Mouse (Mus musculus): ENCODE results near the gene Kalrn. TPM values are rescaled to one million over a fixed set of nuclear protein-coding genes. Genes with fewer than 3 reads are reported as not detected.

Kalrn gene
- polyA plus RNA-seq, 1 experiment from 2014 or later = 16.8 TPM

DNA sequence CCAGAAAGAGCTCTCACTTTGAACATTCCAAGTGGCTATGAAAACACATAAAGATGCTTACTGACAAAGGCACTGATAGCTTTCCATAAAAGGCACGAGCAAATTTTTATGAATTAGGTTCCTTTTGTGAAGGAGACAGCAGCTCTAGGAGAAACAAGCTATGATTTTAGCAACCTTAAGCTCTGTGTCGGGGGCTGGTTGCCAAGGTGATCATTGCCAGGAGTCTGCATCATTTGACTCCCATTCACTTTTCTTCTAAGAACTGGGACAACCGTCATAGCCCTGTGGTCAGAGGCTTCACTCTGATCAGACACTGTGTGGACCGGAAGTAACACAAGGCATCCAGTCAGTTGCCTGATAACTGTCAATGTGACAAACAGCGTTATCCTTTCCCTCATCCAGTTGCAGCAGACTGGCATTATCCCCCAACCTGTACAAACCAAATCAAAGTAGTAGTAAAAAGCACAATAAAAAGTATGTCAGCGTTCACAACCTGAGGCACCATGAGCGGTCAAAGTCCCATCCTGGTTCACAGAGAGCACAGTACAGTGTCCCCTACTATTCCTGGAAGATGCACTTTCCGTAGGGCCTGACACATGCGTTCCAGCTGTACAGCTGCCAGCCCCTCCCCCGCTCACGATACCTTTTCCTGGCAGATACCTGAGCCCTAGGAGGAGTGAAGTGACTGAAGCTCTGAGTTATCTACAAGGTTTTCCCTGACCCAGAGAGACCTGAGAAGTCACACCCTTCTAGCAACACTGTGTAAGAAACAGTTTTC is 253.1 kb downstream of the Kalrn start:
- no peak overlapping the region for H3K9ac ChIP-seq (ENCODE audit: low read length)
- no peaks in the 10 kb centered on the region for H3K36me3 ChIP-seq (ENCODE audit: control insufficient read depth, insufficient read depth, low read length)
- H3K4me1 ChIP-seq (ENCODE audit: control insufficient read depth, insufficient read depth, low read length) = peaks cover 3% of the 10 kb centered on the region; the same call in 1 of the 2 replicates
- WGBS = 87% methylated on average over 11 of the region's 11 CpGs
- DNase-seq (ENCODE audit: low spot score, missing footprints) (peak; percentile 68), ATAC-seq (ENCODE audit: low FRiP score) (no peak)
- H3K9me3 ChIP-seq (ENCODE audit: control insufficient read depth, low read length) = no peaks in the 10 kb centered on the region
- no peak overlapping the region for H3K27ac ChIP-seq (ENCODE audit: low read depth, low read length)
- no peak overlapping the region for H3K4me3 ChIP-seq (ENCODE audit: low read depth, low read length)
- no peaks in the 10 kb centered on the region for H3K27me3 ChIP-seq (ENCODE audit: control insufficient read depth, insufficient read depth, low read length)
- no peak overlapping the region for H3K4me2 ChIP-seq

DNA sequence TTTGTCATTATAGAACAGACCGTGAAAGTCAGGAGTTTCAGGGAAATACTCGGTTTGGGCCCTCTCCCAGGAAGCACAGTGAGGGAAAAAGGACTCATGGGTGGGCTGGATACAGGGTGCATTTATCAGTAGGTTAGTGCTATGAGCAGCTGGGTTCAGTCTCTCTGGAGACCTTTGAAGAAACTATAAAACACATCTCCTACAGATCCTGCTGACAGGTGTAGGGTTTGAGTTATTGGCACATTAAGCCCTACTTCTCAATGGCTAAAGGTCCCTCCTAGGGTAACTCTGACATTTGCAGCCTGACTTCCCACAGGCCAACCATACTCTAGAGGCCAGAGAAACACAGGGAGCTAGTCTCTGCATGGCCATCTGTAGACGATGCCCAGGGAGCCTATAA is 256.2 kb downstream of the Kalrn start:
- ATAC-seq (ENCODE audit: low FRiP score) (no peak), DNase-seq (ENCODE audit: low spot score, missing footprints) (peak; percentile 72)
- H3K4me3 ChIP-seq (ENCODE audit: low read depth, low read length) = no peak overlapping the region
- no peaks in the 10 kb centered on the region for H3K27me3 ChIP-seq (ENCODE audit: control insufficient read depth, insufficient read depth, low read length)
- H3K36me3 ChIP-seq (ENCODE audit: control insufficient read depth, insufficient read depth, low read length) = no peaks in the 10 kb centered on the region; the same call in 1 of the 2 replicates
- no peak overlapping the region for H3K27ac ChIP-seq (ENCODE audit: low read depth, low read length)
- 66% methylated on average over 3 of the region's 3 CpGs for WGBS
- no peak overlapping the region for H3K9ac ChIP-seq (ENCODE audit: low read length)
- H3K9me3 ChIP-seq (ENCODE audit: control insufficient read depth, low read length) = no peaks in the 10 kb centered on the region
- no peaks in the 10 kb centered on the region for H3K4me1 ChIP-seq (ENCODE audit: control insufficient read depth, insufficient read depth, low read length)
- H3K4me2 ChIP-seq = no peak overlapping the region

DNA sequence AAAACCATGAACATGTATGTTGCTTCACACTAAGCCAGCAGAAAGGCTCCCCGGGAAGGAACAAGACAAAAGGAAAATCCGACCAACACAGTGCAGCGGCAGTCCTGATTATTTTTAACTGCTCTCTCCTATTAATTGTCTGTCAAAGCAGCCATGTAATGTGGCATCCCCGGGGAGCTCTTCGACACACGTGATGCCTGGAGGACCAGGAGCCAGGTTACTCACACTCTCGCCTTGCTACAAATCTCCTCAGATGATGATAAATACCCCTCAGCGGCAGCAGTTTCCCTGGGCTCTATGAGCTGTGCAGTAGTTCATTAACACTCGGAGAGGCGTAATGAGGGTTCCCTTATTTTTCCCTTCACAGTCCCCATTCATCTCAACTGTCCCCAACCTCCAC is 257.1 kb downstream of the Kalrn start:
- Histone ChIP-seq H3K9ac (ENCODE audit: low read length) (no peak overlapping the region), H3K27me3 (ENCODE audit: control insufficient read depth, insufficient read depth, low read length) (no peaks in the 10 kb centered on the region), H3K36me3 (ENCODE audit: control insufficient read depth, insufficient read depth, low read length) (no peaks in the 10 kb centered on the region; the same call in 1 of the 2 replicates), H3K4me3 (ENCODE audit: low read depth, low read length) (no peak overlapping the region), H3K9me3 (ENCODE audit: control insufficient read depth, low read length) (no peaks in the 10 kb centered on the region), H3K4me2 (no peak overlapping the region), H3K4me1 (ENCODE audit: control insufficient read depth, insufficient read depth, low read length) (no peaks in the 10 kb centered on the region), H3K27ac (ENCODE audit: low read depth, low read length) (no peak overlapping the region)
- 76% methylated on average over 10 of the region's 10 CpGs for WGBS
- DNase-seq (ENCODE audit: low spot score, missing footprints) = peak; percentile 82
- ATAC-seq (ENCODE audit: low FRiP score) = 0 out of 2 replicates have a peak, but pooled peaks have one; percentile 33

DNA sequence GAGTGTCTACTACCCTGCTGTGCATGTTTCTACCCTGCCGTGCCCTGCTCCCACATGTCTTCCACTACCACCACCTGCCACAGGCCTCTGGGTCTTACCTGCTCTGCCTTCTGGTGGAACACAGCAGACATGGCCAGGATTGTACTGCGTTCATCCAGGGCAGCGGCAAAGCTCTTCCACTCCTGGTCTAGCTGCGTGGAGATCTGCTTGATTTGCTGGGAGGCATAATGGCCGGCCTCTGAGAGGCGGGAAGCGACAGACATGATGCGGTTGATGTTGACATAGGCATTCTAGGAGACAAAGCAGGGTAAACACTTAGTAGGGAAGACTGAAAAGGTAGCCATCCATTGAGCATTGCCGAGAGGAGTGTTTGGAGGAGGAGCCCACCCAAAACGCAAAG is 259.3 kb downstream of the Kalrn start:
- Histone ChIP-seq H3K4me2 (no peak overlapping the region), H3K4me1 (ENCODE audit: control insufficient read depth, insufficient read depth, low read length) (no peaks in the 10 kb centered on the region), H3K36me3 (ENCODE audit: control insufficient read depth, insufficient read depth, low read length) (peaks cover 3% of the 10 kb centered on the region; the same call in 1 of the 2 replicates), H3K27me3 (ENCODE audit: control insufficient read depth, insufficient read depth, low read length) (no peaks in the 10 kb centered on the region), H3K4me3 (ENCODE audit: low read depth, low read length) (no peak overlapping the region), H3K9me3 (ENCODE audit: control insufficient read depth, low read length) (no peaks in the 10 kb centered on the region), H3K9ac (ENCODE audit: low read length) (no peak overlapping the region), H3K27ac (ENCODE audit: low read depth, low read length) (no peak overlapping the region)
- WGBS = 84% methylated on average over 10 of the region's 10 CpGs
- no peak for DNase-seq (ENCODE audit: low spot score, missing footprints)
- no peak for ATAC-seq (ENCODE audit: low FRiP score)

DNA sequence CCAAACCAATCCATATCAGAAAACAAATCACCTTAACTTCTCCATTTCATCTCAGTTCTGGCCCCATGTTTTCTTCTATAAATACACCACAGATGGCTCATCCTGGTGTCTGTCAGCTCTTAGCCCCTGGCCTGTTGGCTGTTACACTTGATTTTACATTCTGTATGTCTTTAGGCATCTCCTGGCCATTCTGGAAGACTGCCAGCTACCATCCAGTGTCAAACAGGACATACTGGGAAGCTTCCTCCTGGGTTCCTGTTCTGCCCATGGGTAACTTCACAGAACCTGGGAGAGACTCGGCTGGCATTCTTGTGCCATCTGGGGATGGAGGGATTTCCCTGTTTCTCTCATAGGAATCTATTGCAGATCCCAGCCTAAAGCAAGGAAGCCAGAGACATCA is 261.8 kb downstream of the Kalrn start:
- 85% methylated on average over 1 of the region's 1 CpGs for WGBS
- peaks cover 3% of the 10 kb centered on the region; the same call in 1 of the 2 replicates for H3K36me3 ChIP-seq (ENCODE audit: control insufficient read depth, insufficient read depth, low read length)
- no peak for ATAC-seq (ENCODE audit: low FRiP score)

DNA sequence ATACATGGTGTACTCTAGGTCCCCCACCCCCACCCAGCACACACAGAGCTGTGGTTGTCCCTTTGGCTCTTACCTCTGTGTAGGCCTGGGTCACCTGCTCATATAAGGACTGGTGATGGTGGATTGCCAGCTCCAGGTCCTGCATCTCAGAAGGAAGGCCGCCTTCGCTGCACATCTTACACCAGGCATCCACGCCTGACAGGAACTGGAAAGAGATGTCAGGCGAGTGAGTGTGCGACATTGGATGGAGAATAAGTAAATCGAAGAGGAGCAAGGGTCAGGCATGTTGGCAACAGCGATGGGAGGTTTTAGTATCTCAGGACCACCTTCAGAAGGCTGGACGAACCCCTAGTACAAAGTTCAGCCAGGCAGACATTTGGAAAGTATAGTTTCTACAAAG is 263.0 kb downstream of the Kalrn start:
- no peaks in the 10 kb centered on the region for H3K9me3 ChIP-seq (ENCODE audit: control insufficient read depth, low read length)
- 91% methylated on average over 8 of the region's 8 CpGs for WGBS
- no peak overlapping the region for H3K27ac ChIP-seq (ENCODE audit: low read depth, low read length)
- ATAC-seq (ENCODE audit: low FRiP score) = no peak
- peaks cover 3% of the 10 kb centered on the region; the same call in 1 of the 2 replicates for H3K36me3 ChIP-seq (ENCODE audit: control insufficient read depth, insufficient read depth, low read length)
- H3K4me1 ChIP-seq (ENCODE audit: control insufficient read depth, insufficient read depth, low read length) = no peaks in the 10 kb centered on the region
- no peaks in the 10 kb centered on the region for H3K27me3 ChIP-seq (ENCODE audit: control insufficient read depth, insufficient read depth, low read length)
- no peak overlapping the region for H3K9ac ChIP-seq (ENCODE audit: low read length)
- DNase-seq (ENCODE audit: low spot score, missing footprints) = peak; percentile 10
- no peak overlapping the region for H3K4me2 ChIP-seq
- H3K4me3 ChIP-seq (ENCODE audit: low read depth, low read length) = no peak overlapping the region

More for the DNA sequence above, 261.8 kb downstream of the Kalrn start:
- no peak overlapping the region for H3K4me2 ChIP-seq
- H3K9ac ChIP-seq (ENCODE audit: low read length) = no peak overlapping the region
- H3K4me1 ChIP-seq (ENCODE audit: control insufficient read depth, insufficient read depth, low read length) = no peaks in the 10 kb centered on the region
- peak; percentile 56 for DNase-seq (ENCODE audit: low spot score, missing footprints)
- no peaks in the 10 kb centered on the region for H3K9me3 ChIP-seq (ENCODE audit: control insufficient read depth, low read length)
- no peaks in the 10 kb centered on the region for H3K27me3 ChIP-seq (ENCODE audit: control insufficient read depth, insufficient read depth, low read length)
- no peak overlapping the region for H3K27ac ChIP-seq (ENCODE audit: low read depth, low read length)
- no peak overlapping the region for H3K4me3 ChIP-seq (ENCODE audit: low read depth, low read length)

DNA sequence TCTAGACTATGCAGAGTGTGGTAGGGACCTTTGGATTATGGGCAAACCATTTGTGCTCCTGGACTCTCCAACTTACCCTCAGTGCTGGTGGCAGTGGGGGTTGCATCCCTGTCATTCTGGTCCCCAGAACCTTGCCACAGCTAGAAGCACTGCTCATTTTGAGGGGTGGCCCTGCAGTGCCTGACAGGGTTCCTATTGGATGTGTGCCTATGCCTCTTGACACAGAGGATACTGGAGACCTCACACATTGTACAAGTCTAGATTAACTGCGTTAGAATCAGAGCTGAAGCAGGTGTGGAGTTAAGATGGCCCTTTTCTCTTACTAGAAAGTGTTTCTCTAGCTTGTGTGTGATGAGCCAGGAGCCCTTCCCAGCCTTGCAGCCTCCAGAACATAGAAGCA is 265.0 kb downstream of the Kalrn start:
- Histone ChIP-seq H3K4me2 (no peak overlapping the region), H3K9ac (ENCODE audit: low read length) (no peak overlapping the region), H3K4me3 (ENCODE audit: low read depth, low read length) (no peak overlapping the region), H3K9me3 (ENCODE audit: control insufficient read depth, low read length) (no peaks in the 10 kb centered on the region), H3K36me3 (ENCODE audit: control insufficient read depth, insufficient read depth, low read length) (peaks cover 3% of the 10 kb centered on the region; the same call in 1 of the 2 replicates), H3K27me3 (ENCODE audit: control insufficient read depth, insufficient read depth, low read length) (no peaks in the 10 kb centered on the region), H3K4me1 (ENCODE audit: control insufficient read depth, insufficient read depth, low read length) (no peaks in the 10 kb centered on the region), H3K27ac (ENCODE audit: low read depth, low read length) (no peak overlapping the region)
- ATAC-seq (ENCODE audit: low FRiP score) = no peak
- 78% methylated on average over 1 of the region's 1 CpGs for WGBS
- DNase-seq (ENCODE audit: low spot score, missing footprints) = peak; percentile 47

DNA sequence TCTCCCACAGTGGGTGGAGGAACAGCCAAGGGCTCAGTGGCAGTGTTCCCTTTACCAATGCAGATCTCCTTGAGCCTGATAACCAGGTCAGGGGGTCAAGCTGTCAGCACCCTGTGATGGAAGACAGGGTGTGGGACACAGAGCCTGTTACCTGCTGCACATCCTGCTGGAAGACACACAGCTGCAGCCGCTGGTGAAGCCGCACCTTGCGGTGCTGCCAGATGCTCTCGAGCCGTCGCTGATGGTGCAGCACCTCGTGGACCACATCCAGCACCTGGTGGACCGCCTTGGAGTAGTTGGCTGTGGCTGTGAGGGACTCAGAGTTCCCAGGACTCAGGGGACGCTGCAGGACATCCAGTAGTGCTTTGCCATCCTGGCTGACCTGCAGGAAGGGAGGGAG is 265.9 kb downstream of the Kalrn start:
- no peaks in the 10 kb centered on the region for H3K4me1 ChIP-seq (ENCODE audit: control insufficient read depth, insufficient read depth, low read length)
- DNase-seq (ENCODE audit: low spot score, missing footprints) (peak; percentile 49), ATAC-seq (ENCODE audit: low FRiP score) (no peak)
- no peak overlapping the region for H3K4me3 ChIP-seq (ENCODE audit: low read depth, low read length)
- no peaks in the 10 kb centered on the region for H3K9me3 ChIP-seq (ENCODE audit: control insufficient read depth, low read length)
- no peak overlapping the region for H3K4me2 ChIP-seq
- H3K9ac ChIP-seq (ENCODE audit: low read length) = no peak overlapping the region
- 94% methylated on average over 9 of the region's 9 CpGs for WGBS
- H3K36me3 ChIP-seq (ENCODE audit: control insufficient read depth, insufficient read depth, low read length) = 0 out of 2 replicates have a peak, but pooled peaks cover 3% of the 10 kb centered on the region
- no peak overlapping the region for H3K27ac ChIP-seq (ENCODE audit: low read depth, low read length)
- H3K27me3 ChIP-seq (ENCODE audit: control insufficient read depth, insufficient read depth, low read length) = no peaks in the 10 kb centered on the region

DNA sequence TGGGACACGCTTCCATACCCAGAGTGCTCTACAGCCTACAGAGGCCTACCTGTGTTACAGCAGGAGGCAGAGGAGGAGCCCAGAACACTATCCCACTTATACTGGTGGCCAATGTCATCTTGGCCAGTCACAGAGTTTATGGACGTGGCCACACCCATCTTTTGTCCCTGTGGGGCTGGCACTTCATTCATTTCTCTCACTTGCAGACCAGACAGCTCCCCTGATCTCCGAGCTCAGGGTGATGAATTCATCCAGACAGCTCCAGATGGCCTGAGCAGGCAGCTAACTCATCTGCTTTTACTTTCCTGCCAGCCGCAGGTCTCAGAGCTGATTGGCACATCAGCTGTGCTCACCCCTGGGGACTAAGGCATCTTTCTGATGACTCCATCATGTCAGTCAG is 267.7 kb downstream of the Kalrn start:
- H3K4me2 ChIP-seq = no peak overlapping the region
- H3K9me3 ChIP-seq (ENCODE audit: control insufficient read depth, low read length) = no peaks in the 10 kb centered on the region
- 0 out of 2 replicates have a peak, but pooled peaks cover 3% of the 10 kb centered on the region for H3K36me3 ChIP-seq (ENCODE audit: control insufficient read depth, insufficient read depth, low read length)
- DNase-seq (ENCODE audit: low spot score, missing footprints) (peak; percentile 54), ATAC-seq (ENCODE audit: low FRiP score) (no peak)
- WGBS = 75% methylated on average over 4 of the region's 4 CpGs
- no peak overlapping the region for H3K27ac ChIP-seq (ENCODE audit: low read depth, low read length)
- no peak overlapping the region for H3K9ac ChIP-seq (ENCODE audit: low read length)
- no peak overlapping the region for H3K4me3 ChIP-seq (ENCODE audit: low read depth, low read length)
- no peaks in the 10 kb centered on the region for H3K27me3 ChIP-seq (ENCODE audit: control insufficient read depth, insufficient read depth, low read length)
- no peaks in the 10 kb centered on the region for H3K4me1 ChIP-seq (ENCODE audit: control insufficient read depth, insufficient read depth, low read length)

Measured in midbrain, embryonic 11.5 days (tissue).